Mouse (Mus musculus) cerebellum, postnatal 36 days (tissue): ENCODE results near the gene Gm20388.
"Not testable (repeated sequence)": the region's sequence is repeated elsewhere in the genome, so short reads cannot be mapped to it uniquely, and the experiment has no call there.

Experiments used
- DNase-seq, 2 experiments: peaks; one replicate each; pipeline ENCODE4 v3.0.0; 2021 to 2022; ENCODE audit warnings: mixed read lengths in 2 of 2

Gene Gm20388

GRCm38 (mm10) chr8:121313458-121313857 lies 1402.8 kb downstream of the Gm20388 start:
- DNase-seq = peak; percentile 10 to 11

GRCm38 (mm10) chr8:121314036-121314435 lies 1403.4 kb downstream of the Gm20388 start:
- no peak for DNase-seq

- DNase-seq = no peak
Measured at GRCm38 (mm10) chr8:121315569-121315968, 1404.9 kb downstream of the Gm20388 start.

- no peak for DNase-seq
Measured at GRCm38 (mm10) chr8:121316009-121316408, 1405.4 kb downstream of the Gm20388 start.

- not testable (repeated sequence) for DNase-seq
Measured at GRCm38 (mm10) chr8:121318756-121319155, 1408.1 kb downstream of the Gm20388 start.

- DNase-seq = no peak
Measured at GRCm38 (mm10) chr8:121319491-121319890, 1408.8 kb downstream of the Gm20388 start.

- DNase-seq = no peak
Measured at GRCm38 (mm10) chr8:121326164-121326910, 1415.7 kb downstream of the Gm20388 start.

- DNase-seq = no peak
Measured at GRCm38 (mm10) chr8:121332436-121332835, 1421.8 kb downstream of the Gm20388 start.

- DNase-seq = no peak
Measured at GRCm38 (mm10) chr8:121334495-121335424, 1424.1 kb downstream of the Gm20388 start.

GRCm38 (mm10) chr8:121335684-121336083 lies 1425.0 kb downstream of the Gm20388 start:
- no peak for DNase-seq

GRCm38 (mm10) chr8:121342931-121343330 lies 1432.3 kb downstream of the Gm20388 start:
- DNase-seq = no peak

- DNase-seq = peak; percentile 22 to 42
Measured at GRCm38 (mm10) chr8:121344486-121344885, 1433.8 kb downstream of the Gm20388 start.

GRCm38 (mm10) chr8:121346175-121346574 lies 1435.5 kb downstream of the Gm20388 start:
- DNase-seq = no peak

- peak; percentile 42 to 54 for DNase-seq
Measured at GRCm38 (mm10) chr8:121346862-121347261, 1436.2 kb downstream of the Gm20388 start.

GRCm38 (mm10) chr8:121348998-121349397 lies 1438.4 kb downstream of the Gm20388 start:
- no peak for DNase-seq

- no peak for DNase-seq
Measured at GRCm38 (mm10) chr8:121350803-121351202, 1440.2 kb downstream of the Gm20388 start.

GRCm38 (mm10) chr8:121354844-121355243 lies 1444.2 kb downstream of the Gm20388 start:
- no peak for DNase-seq

- DNase-seq = no peak
Measured at GRCm38 (mm10) chr8:121357451-121357850, 1446.8 kb downstream of the Gm20388 start.

- DNase-seq = no peak
Measured at GRCm38 (mm10) chr8:121358609-121359008, 1448.0 kb downstream of the Gm20388 start.

- DNase-seq = no peak
Measured at GRCm38 (mm10) chr8:121359131-121359981, 1448.7 kb downstream of the Gm20388 start.

- no peak for DNase-seq
Measured at GRCm38 (mm10) chr8:121360001-121360400, 1449.4 kb downstream of the Gm20388 start.

GRCm38 (mm10) chr8:121361166-121361565 lies 1450.5 kb downstream of the Gm20388 start:
- no peak for DNase-seq

GRCm38 (mm10) chr8:121364646-121365045 lies 1454.0 kb downstream of the Gm20388 start:
- no peak for DNase-seq
